Mouse (Mus musculus): ENCODE measurements around the gene Ryr2.
"Not testable (repeated sequence)": the region's sequence is repeated elsewhere in the genome, so short reads cannot be mapped to it uniquely, and the experiment has no call there.

The Ryr2 gene

GRCm38 (mm10) chr13:12106662-12107632 is at the start of gene Ryr2:
Ryr2 (minus strand) TSS chr13:12106945.
- no peak for DNase-seq (ENCODE audit: low read depth)

- DNase-seq (ENCODE audit: low read depth) = no peak
Measured at GRCm38 (mm10) chr13:12153922-12154321, 47.2 kb upstream of the Ryr2 start.

DNA sequence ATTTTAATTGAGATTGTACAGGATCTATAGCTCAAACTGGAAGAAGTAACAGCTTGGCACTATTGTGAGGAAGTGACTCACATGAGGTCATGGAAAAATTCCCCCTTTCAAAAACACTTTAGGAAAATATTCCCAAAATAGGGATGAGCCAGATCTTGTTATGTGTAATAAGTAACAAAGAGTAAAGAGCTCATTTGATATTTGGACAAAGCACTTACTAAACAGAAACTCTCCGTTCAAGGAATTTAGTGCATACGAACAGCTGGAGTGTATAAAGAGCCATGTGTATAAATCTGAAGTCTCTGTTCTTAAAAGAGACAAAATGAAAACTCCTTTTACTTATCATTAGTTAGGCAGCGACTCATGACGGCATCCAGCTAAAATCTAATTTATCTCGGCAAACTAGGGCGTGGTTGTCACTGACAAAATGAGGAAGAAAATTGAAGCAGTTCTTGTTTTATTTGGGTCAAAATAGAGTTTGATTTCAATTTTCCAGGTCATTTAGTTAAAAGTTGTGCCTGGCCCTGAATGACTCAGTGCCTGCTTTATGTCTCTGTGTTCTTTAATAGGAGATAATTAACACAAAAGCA is 40.3 kb upstream of the Ryr2 start:
- no peak for DNase-seq (ENCODE audit: low read depth)

- no peak for DNase-seq (ENCODE audit: low read depth)
Measured at GRCm38 (mm10) chr13:12146402-12146801, 39.7 kb upstream of the Ryr2 start.

GRCm38 (mm10) chr13:12143347-12143746 is 36.6 kb upstream of the Ryr2 start:
- no peak for DNase-seq (ENCODE audit: low read depth)

GRCm38 (mm10) chr13:12136461-12136860 is 29.7 kb upstream of the Ryr2 start:
- DNase-seq (ENCODE audit: low read depth) = not testable (repeated sequence)

GRCm38 (mm10) chr13:12133549-12133948 is 26.8 kb upstream of the Ryr2 start:
- DNase-seq (ENCODE audit: low read depth) = no peak

GRCm38 (mm10) chr13:12132160-12132710 is 25.5 kb upstream of the Ryr2 start:
- no peak for DNase-seq (ENCODE audit: low read depth)

GRCm38 (mm10) chr13:12129121-12129520 is 22.4 kb upstream of the Ryr2 start:
- no peak for DNase-seq (ENCODE audit: low read depth)

- no peak for DNase-seq (ENCODE audit: low read depth)
Measured at GRCm38 (mm10) chr13:12126099-12126498, 19.4 kb upstream of the Ryr2 start.

- DNase-seq (ENCODE audit: low read depth) = no peak
Measured at GRCm38 (mm10) chr13:12124940-12125540, 18.3 kb upstream of the Ryr2 start.

GRCm38 (mm10) chr13:12115551-12115950 is 8.8 kb upstream of the Ryr2 start:
- no peak for DNase-seq (ENCODE audit: low read depth)

DNA sequence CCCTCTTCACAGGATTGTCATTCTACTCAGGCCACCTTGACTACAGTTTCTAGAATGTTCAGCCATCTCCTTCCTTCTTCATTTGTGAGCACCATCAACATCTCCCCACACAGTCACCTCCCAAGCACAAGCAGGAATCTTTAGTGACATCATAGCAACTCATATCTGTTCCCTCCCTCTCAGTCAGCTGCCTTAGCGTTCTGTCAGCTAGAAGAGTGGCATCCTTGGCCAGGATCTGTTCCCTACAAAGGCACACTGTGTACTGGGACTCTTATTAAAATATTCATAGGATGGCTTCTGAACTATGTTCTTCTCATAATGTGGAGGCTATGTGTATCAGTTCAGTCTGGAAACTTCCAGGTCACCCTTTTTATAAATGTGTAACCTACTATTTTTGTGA is 8.1 kb upstream of the Ryr2 start:
- DNase-seq (ENCODE audit: low read depth) = no peak

DNA sequence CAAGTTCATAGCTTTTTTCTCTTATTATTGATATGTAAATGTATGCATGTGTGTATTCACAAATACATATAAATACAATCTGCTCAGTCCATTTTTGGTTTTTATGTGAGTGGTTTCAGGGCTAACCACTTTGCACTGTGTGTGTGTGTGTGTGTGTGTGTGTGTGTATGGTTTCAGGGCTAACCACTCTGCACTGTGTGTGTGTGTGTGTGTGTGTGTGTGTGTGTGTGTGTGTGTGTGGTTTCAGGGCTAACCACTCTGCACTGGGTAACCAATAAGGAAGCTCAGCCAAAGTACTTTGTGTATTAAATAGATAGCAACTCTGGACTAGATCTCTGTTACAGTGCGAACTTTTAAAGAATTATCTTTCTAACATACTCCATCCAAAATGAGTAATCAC is 2.2 kb upstream of the Ryr2 start:
- DNase-seq (ENCODE audit: low read depth) = peak; percentile 25

DNA sequence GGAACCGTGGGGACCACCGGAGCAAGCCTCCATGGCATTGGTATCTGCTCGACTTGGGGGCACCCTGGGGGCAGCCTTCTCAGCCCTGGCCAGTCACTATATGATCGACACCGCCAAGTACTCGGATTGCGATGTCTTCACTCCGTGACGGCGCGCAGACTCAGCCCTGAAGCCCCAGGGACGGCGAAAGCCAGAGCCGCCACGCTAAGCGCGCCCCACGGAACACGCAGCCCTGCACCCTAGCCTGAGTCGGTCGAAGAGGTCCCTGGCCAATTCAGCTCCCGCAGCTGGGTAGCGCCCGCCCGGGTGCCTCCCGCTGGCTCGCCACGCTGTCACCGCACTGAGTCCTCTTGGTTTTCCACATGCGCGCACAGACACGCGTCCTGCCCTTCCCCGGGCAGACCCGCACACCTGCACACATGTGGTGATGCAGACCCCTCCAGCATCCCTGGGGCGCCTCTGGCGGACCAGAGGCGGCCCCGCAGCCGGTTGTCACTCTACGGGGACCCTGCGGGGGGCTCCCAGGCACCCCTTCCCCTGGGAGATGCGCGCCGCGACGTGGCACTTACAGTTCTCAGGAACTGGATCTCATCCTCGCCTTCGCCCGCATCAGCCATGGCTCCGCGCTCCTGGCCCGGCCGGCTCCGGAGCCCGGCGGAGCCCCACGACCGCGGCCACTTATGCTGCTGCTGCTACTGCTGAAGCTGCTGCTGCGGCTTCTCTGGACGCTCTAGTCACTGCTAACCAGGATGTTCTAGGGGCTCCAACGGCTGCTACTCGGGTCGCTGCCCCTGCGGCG is 716 bp downstream of the Ryr2 start:
- DNase-seq (ENCODE audit: low read depth) = no peak

- DNase-seq (ENCODE audit: low read depth) = no peak
Measured at GRCm38 (mm10) chr13:12105231-12105829, 1.4 kb downstream of the Ryr2 start.

DNA sequence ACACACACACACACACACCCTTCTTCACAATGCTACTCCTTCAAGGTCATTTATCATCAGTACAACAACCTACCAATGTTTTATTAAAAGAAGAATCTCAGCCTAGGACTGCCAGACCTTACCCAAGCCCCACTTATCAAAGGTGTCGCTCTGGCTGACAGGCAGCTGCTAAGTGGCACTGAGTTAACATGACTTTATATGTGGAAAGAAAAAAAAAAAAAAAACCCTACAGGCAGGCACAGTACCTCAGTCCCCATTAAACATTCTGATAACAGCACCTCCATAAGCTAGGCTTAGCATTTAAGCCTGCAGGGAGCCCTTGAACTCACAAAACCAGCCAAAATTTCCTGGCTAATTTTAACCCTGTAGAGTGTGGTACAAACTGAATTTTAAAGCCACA is 2.4 kb downstream of the Ryr2 start:
- DNase-seq (ENCODE audit: low read depth) = no peak

- DNase-seq (ENCODE audit: low read depth) = no peak
Measured at GRCm38 (mm10) chr13:12103017-12103416, 3.7 kb downstream of the Ryr2 start.

DNA sequence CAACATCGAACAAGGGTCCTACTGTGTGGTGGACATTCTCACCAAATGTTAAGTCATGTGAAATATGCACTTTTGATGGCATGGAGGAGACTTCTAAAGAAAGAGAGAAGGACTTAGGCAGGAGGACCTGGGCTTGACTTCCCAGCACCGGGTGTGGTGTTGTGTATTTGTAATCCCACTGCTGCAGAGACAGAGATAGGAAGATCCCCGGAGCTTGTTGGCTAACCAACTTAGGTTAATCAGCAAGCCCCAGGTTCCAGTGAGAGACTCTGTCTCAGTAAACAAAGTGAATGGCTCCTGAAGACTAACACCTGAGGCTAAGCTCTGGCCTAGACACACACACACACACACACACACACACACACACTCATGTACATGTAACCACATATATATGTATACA is 7.3 kb downstream of the Ryr2 start:
- DNase-seq (ENCODE audit: low read depth) = no peak

- DNase-seq (ENCODE audit: low read depth) = no peak
Measured at GRCm38 (mm10) chr13:12098981-12099380, 7.8 kb downstream of the Ryr2 start.

- DNase-seq (ENCODE audit: low read depth) = no peak
Measured at GRCm38 (mm10) chr13:12096382-12096932, 10.3 kb downstream of the Ryr2 start.

Measured in 416B (cell line).